Mouse (Mus musculus): ENCODE results near the gene Scn4a. TPM values are rescaled to one million over a fixed set of nuclear protein-coding genes. Genes with fewer than 3 reads are reported as not detected.
"Not testable (repeated sequence)": the region's sequence is repeated elsewhere in the genome, so short reads cannot be mapped to it uniquely, and the experiment has no call there.

Gene Scn4a
- polyA plus RNA-seq, 1 experiment from 2014 or later, result 0.04 TPM

GRCm38 (mm10) chr11:106351253-106351652 is 1.8 kb downstream of the Scn4a start:
- no peak overlapping the region for H3K27ac ChIP-seq (ENCODE audit: low read depth)
- no peak overlapping the region for H3K9ac ChIP-seq (ENCODE audit: low read length)
- DNase-seq (ENCODE audit: low spot score), result no peak
- ATAC-seq (replicated peaks; ENCODE audit: low FRiP score, low TSS enrichment, low read depth), result no peak
- H3K4me2 ChIP-seq (ENCODE audit: low read length), result no peak overlapping the region
- WGBS, result 61% methylated on average over 3 of the region's 3 CpGs
- H3K4me1 ChIP-seq (replicated peaks; ENCODE audit: control insufficient read depth, insufficient read depth, low read length), result no peaks in the 10 kb centered on the region
- H3K4me3 ChIP-seq (ENCODE audit: low read depth, low read length), result no peak overlapping the region
- H3K27me3 ChIP-seq (replicated peaks; ENCODE audit: control insufficient read depth, insufficient read depth, low read length), result no peaks in the 10 kb centered on the region
- no peaks in the 10 kb centered on the region for H3K9me3 ChIP-seq (ENCODE audit: control insufficient read depth, low read length)
- no peaks in the 10 kb centered on the region for H3K36me3 ChIP-seq (ENCODE audit: control insufficient read depth, insufficient read depth, low read length)

GRCm38 (mm10) chr11:106350853-106351252 is 2.2 kb downstream of the Scn4a start:
- no peaks in the 10 kb centered on the region for H3K27me3 ChIP-seq (replicated peaks; ENCODE audit: control insufficient read depth, insufficient read depth, low read length)
- H3K9me3 ChIP-seq (ENCODE audit: control insufficient read depth, low read length), result no peaks in the 10 kb centered on the region
- H3K9ac ChIP-seq (ENCODE audit: low read length), result no peak overlapping the region
- ATAC-seq (replicated peaks; ENCODE audit: low FRiP score, low TSS enrichment, low read depth) (no peak), DNase-seq (ENCODE audit: low spot score) (no peak)
- H3K4me3 ChIP-seq (ENCODE audit: low read depth, low read length), result no peak overlapping the region
- H3K4me2 ChIP-seq (ENCODE audit: low read length), result no peak overlapping the region
- H3K4me1 ChIP-seq (replicated peaks; ENCODE audit: control insufficient read depth, insufficient read depth, low read length), result no peaks in the 10 kb centered on the region
- no peaks in the 10 kb centered on the region for H3K36me3 ChIP-seq (ENCODE audit: control insufficient read depth, insufficient read depth, low read length)
- 31% methylated on average over 5 of the region's 5 CpGs for WGBS
- H3K27ac ChIP-seq (ENCODE audit: low read depth), result no peak overlapping the region

GRCm38 (mm10) chr11:106349772-106350171 is 3.3 kb downstream of the Scn4a start:
- ATAC-seq (replicated peaks; ENCODE audit: low FRiP score, low TSS enrichment, low read depth), result no peak
- no peaks in the 10 kb centered on the region for H3K36me3 ChIP-seq (ENCODE audit: control insufficient read depth, insufficient read depth, low read length)
- 76% methylated on average over 6 of the region's 6 CpGs for WGBS
- no peaks in the 10 kb centered on the region for H3K9me3 ChIP-seq (ENCODE audit: control insufficient read depth, low read length)
- DNase-seq (ENCODE audit: low spot score), result no peak
- H3K27me3 ChIP-seq (replicated peaks; ENCODE audit: control insufficient read depth, insufficient read depth, low read length), result no peaks in the 10 kb centered on the region
- H3K4me2 ChIP-seq (ENCODE audit: low read length), result no peak overlapping the region
- no peak overlapping the region for H3K4me3 ChIP-seq (ENCODE audit: low read depth, low read length)
- H3K4me1 ChIP-seq (replicated peaks; ENCODE audit: control insufficient read depth, insufficient read depth, low read length), result no peaks in the 10 kb centered on the region
- H3K27ac ChIP-seq (ENCODE audit: low read depth), result no peak overlapping the region
- H3K9ac ChIP-seq (ENCODE audit: low read length), result no peak overlapping the region

- Histone ChIP-seq H3K27ac (ENCODE audit: low read depth) (no peak overlapping the region), H3K36me3 (ENCODE audit: control insufficient read depth, insufficient read depth, low read length) (no peaks in the 10 kb centered on the region), H3K4me2 (ENCODE audit: low read length) (no peak overlapping the region), H3K9me3 (ENCODE audit: control insufficient read depth, low read length) (no peaks in the 10 kb centered on the region), H3K4me3 (ENCODE audit: low read depth, low read length) (no peak overlapping the region), H3K27me3 (replicated peaks; ENCODE audit: control insufficient read depth, insufficient read depth, low read length) (no peaks in the 10 kb centered on the region), H3K9ac (ENCODE audit: low read length) (no peak overlapping the region), H3K4me1 (replicated peaks; ENCODE audit: control insufficient read depth, insufficient read depth, low read length) (no peaks in the 10 kb centered on the region)
- no peak; the same call in 1 of the 2 replicates for ATAC-seq (replicated peaks; ENCODE audit: low FRiP score, low TSS enrichment, low read depth)
- DNase-seq (ENCODE audit: low spot score), result no peak
- 24% methylated on average over 6 of the region's 6 CpGs for WGBS
These were observed 8.2 kb downstream of the Scn4a start for GRCm38 (mm10) chr11:106344910-106345309.

GRCm38 (mm10) chr11:106340990-106341520 is 12.0 kb downstream of the Scn4a start:
- no peak for ATAC-seq (replicated peaks; ENCODE audit: low FRiP score, low TSS enrichment, low read depth)
- WGBS, result 79% methylated on average over 9 of the region's 9 CpGs
- H3K9me3 ChIP-seq (ENCODE audit: control insufficient read depth, low read length), result no peaks in the 10 kb centered on the region
- DNase-seq (ENCODE audit: low spot score), result no peak
- no peak overlapping the region for H3K27ac ChIP-seq (ENCODE audit: low read depth)
- H3K9ac ChIP-seq (ENCODE audit: low read length), result no peak overlapping the region
- H3K4me2 ChIP-seq (ENCODE audit: low read length), result no peak overlapping the region
- no peaks in the 10 kb centered on the region for H3K4me1 ChIP-seq (replicated peaks; ENCODE audit: control insufficient read depth, insufficient read depth, low read length)
- no peak overlapping the region for H3K4me3 ChIP-seq (ENCODE audit: low read depth, low read length)
- H3K27me3 ChIP-seq (replicated peaks; ENCODE audit: control insufficient read depth, insufficient read depth, low read length), result no peaks in the 10 kb centered on the region
- no peaks in the 10 kb centered on the region for H3K36me3 ChIP-seq (ENCODE audit: control insufficient read depth, insufficient read depth, low read length)

GRCm38 (mm10) chr11:106339323-106339722 is 13.8 kb downstream of the Scn4a start:
- not testable (repeated sequence) for DNase-seq (ENCODE audit: low spot score); ATAC-seq (replicated peaks; ENCODE audit: low FRiP score, low TSS enrichment, low read depth); H3K9ac ChIP-seq (ENCODE audit: low read length); H3K36me3 ChIP-seq (ENCODE audit: control insufficient read depth, insufficient read depth, low read length); H3K27ac ChIP-seq (ENCODE audit: low read depth); H3K9me3 ChIP-seq (ENCODE audit: control insufficient read depth, low read length); H3K4me2 ChIP-seq (ENCODE audit: low read length); H3K4me1 ChIP-seq (replicated peaks; ENCODE audit: control insufficient read depth, insufficient read depth, low read length); H3K4me3 ChIP-seq (ENCODE audit: low read depth, low read length); H3K27me3 ChIP-seq (replicated peaks; ENCODE audit: control insufficient read depth, insufficient read depth, low read length)
- 80% methylated on average over 4 of the region's 4 CpGs for WGBS

GRCm38 (mm10) chr11:106338870-106339269 is 14.2 kb downstream of the Scn4a start:
- H3K36me3 ChIP-seq (ENCODE audit: control insufficient read depth, insufficient read depth, low read length), result no peaks in the 10 kb centered on the region
- H3K27me3 ChIP-seq (replicated peaks; ENCODE audit: control insufficient read depth, insufficient read depth, low read length), result no peaks in the 10 kb centered on the region
- DNase-seq (ENCODE audit: low spot score) (no peak), ATAC-seq (replicated peaks; ENCODE audit: low FRiP score, low TSS enrichment, low read depth) (no peak)
- H3K4me3 ChIP-seq (ENCODE audit: low read depth, low read length), result no peak overlapping the region
- no peak overlapping the region for H3K27ac ChIP-seq (ENCODE audit: low read depth)
- no peak overlapping the region for H3K9ac ChIP-seq (ENCODE audit: low read length)
- no peaks in the 10 kb centered on the region for H3K4me1 ChIP-seq (replicated peaks; ENCODE audit: control insufficient read depth, insufficient read depth, low read length)
- H3K4me2 ChIP-seq (ENCODE audit: low read length), result no peak overlapping the region
- H3K9me3 ChIP-seq (ENCODE audit: control insufficient read depth, low read length), result no peaks in the 10 kb centered on the region
- 76% methylated on average over 7 of the region's 7 CpGs for WGBS

GRCm38 (mm10) chr11:106338029-106338428 is 15.1 kb downstream of the Scn4a start:
- WGBS, result 74% methylated on average over 5 of the region's 5 CpGs

GRCm38 (mm10) chr11:106334066-106334465 is 19.0 kb downstream of the Scn4a start:
- Histone ChIP-seq H3K9ac (ENCODE audit: low read length) (no peak overlapping the region), H3K27ac (ENCODE audit: low read depth) (no peak overlapping the region), H3K36me3 (ENCODE audit: control insufficient read depth, insufficient read depth, low read length) (no peaks in the 10 kb centered on the region), H3K9me3 (ENCODE audit: control insufficient read depth, low read length) (no peaks in the 10 kb centered on the region), H3K4me1 (replicated peaks; ENCODE audit: control insufficient read depth, insufficient read depth, low read length) (no peaks in the 10 kb centered on the region), H3K4me2 (ENCODE audit: low read length) (no peak overlapping the region), H3K4me3 (ENCODE audit: low read depth, low read length) (no peak overlapping the region), H3K27me3 (replicated peaks; ENCODE audit: control insufficient read depth, insufficient read depth, low read length) (no peaks in the 10 kb centered on the region)
- ATAC-seq (replicated peaks; ENCODE audit: low FRiP score, low TSS enrichment, low read depth) (no peak), DNase-seq (ENCODE audit: low spot score) (no peak)
- 9% methylated on average over 2 of the region's 2 CpGs for WGBS

More at GRCm38 (mm10) chr11:106338029-106338428, 15.1 kb downstream of the Scn4a start:
- Histone ChIP-seq H3K9ac (ENCODE audit: low read length) (no peak overlapping the region), H3K4me2 (ENCODE audit: low read length) (no peak overlapping the region), H3K27ac (ENCODE audit: low read depth) (no peak overlapping the region), H3K4me3 (ENCODE audit: low read depth, low read length) (no peak overlapping the region), H3K4me1 (replicated peaks; ENCODE audit: control insufficient read depth, insufficient read depth, low read length) (no peaks in the 10 kb centered on the region), H3K36me3 (ENCODE audit: control insufficient read depth, insufficient read depth, low read length) (no peaks in the 10 kb centered on the region), H3K27me3 (replicated peaks; ENCODE audit: control insufficient read depth, insufficient read depth, low read length) (no peaks in the 10 kb centered on the region), H3K9me3 (ENCODE audit: control insufficient read depth, low read length) (no peaks in the 10 kb centered on the region)
- no peak for ATAC-seq (replicated peaks; ENCODE audit: low FRiP score, low TSS enrichment, low read depth)
- no peak for DNase-seq (ENCODE audit: low spot score)
